Mouse (Mus musculus) CH12.LX (cell line): ENCODE measurements around the gene Aifm3. TPM values are rescaled to one million over a fixed set of nuclear protein-coding genes. Genes with fewer than 3 reads are reported as not detected.
"Not testable (repeated sequence)": the region's sequence is repeated elsewhere in the genome, so short reads cannot be mapped to it uniquely, and the experiment has no call there.

Experiments used
- DNase-seq: peaks from one replicate; pipeline ENCODE4 v3.0.0-alpha.2; 2013; ENCODE audit errors: extremely low read depth
- H3K27ac ChIP-seq: 2 replicates; pipeline ENCODE4 v1.5.1; 2012; ENCODE audit warnings: low read depth, mild to moderate bottlenecking, control low read depth, moderate library complexity; ENCODE audit not compliant: insufficient read depth
- H3K27me3 ChIP-seq: replicated peaks from 2 replicates; pipeline ENCODE3; 2012; ENCODE audit warnings: inconsistent platforms
- H3K36me3 ChIP-seq, 2 experiments: replicated peaks in 1 of 2; 2 replicates each; pipeline versions ENCODE3 to v1.6.1; 2012; ENCODE audit warnings: inconsistent platforms in 1 of 2, low read length in 1 of 2, mild to moderate bottlenecking in 1 of 2, mixed read lengths in 1 of 2, moderate library complexity in 1 of 2; ENCODE audit not compliant: control insufficient read depth in 1 of 2, insufficient read depth in 1 of 2
- H3K4me1 ChIP-seq, 2 experiments: 2 replicates each; pipeline ENCODE4 v1.6.1; 2012; ENCODE audit warnings: inconsistent platforms in 1 of 2, moderate library complexity in 1 of 2; ENCODE audit not compliant: insufficient read depth in 2 of 2, control insufficient read depth in 1 of 2
- H3K4me2 ChIP-seq: 2 replicates; pipeline ENCODE4 v1.6.1; 2012; ENCODE audit warnings: low read depth, mild to moderate bottlenecking, control low read depth; ENCODE audit not compliant: poor library complexity, insufficient read depth, severe bottlenecking
- H3K4me3 ChIP-seq, 3 experiments: fragments of 150-350 bp in 1 of 3; sonication (generic) in 1 of 3; replicated peaks in 1 of 3; 2 replicates each; pipeline versions ENCODE3 to v1.5.1; 2011 to 2012; ENCODE audit warnings: low read depth in 2 of 3, low read length in 2 of 3, mild to moderate bottlenecking in 2 of 3, moderate library complexity in 2 of 3, control low read depth in 1 of 3, improper control_type of control experiment in 1 of 3, inconsistent platforms in 1 of 3, mixed read lengths in 1 of 3; ENCODE audit not compliant: poor library complexity in 1 of 3
- H3K79me2 ChIP-seq: replicated peaks from 2 replicates; pipeline ENCODE4 v1.6.1; 2012; ENCODE audit warnings: mild to moderate bottlenecking, moderate library complexity; ENCODE audit not compliant: control insufficient read depth, poor library complexity, insufficient read depth, severe bottlenecking; ENCODE audit errors: extremely low read depth
- H3K9ac ChIP-seq: 2 replicates; pipeline ENCODE4 v1.6.1; 2012; ENCODE audit warnings: low read depth, mild to moderate bottlenecking, control low read depth, moderate library complexity; ENCODE audit not compliant: insufficient read depth
- H3K9me3 ChIP-seq: replicated peaks from 2 replicates; pipeline ENCODE3; 2012; ENCODE audit warnings: low read length, inconsistent platforms, mixed read lengths
- BHLHE40 ChIP-seq: IDR thresholded peaks from 2 replicates; pipeline ENCODE4 v1.6.1; 2011; ENCODE audit warnings: mild to moderate bottlenecking, low read depth, low read length, improper control_type of control experiment
- CHD1 ChIP-seq: IDR thresholded peaks from 2 replicates; pipeline ENCODE4 v1.6.1; 2012; ENCODE audit warnings: low read depth, low read length, improper control_type of control experiment, inconsistent platforms
- CHD2 ChIP-seq: IDR thresholded peaks from 2 replicates; pipeline ENCODE4 v1.6.1; 2011; ENCODE audit warnings: low read length, improper control_type of control experiment
- CTCF ChIP-seq, 2 experiments: IDR thresholded peaks in 1 of 2; conservative IDR thresholded peaks in 1 of 2; 2 replicates each; pipeline ENCODE4 v1.5.1; 2011 to 2012; ENCODE audit warnings: low read depth in 2 of 2, low read length in 2 of 2, improper control_type of control experiment in 1 of 2, inconsistent platforms in 1 of 2, mild to moderate bottlenecking in 1 of 2, moderate library complexity in 1 of 2
- E2F4 ChIP-seq: IDR thresholded peaks from 2 replicates; pipeline ENCODE4 v1.6.1; 2011; ENCODE audit warnings: low read depth, low read length, improper control_type of control experiment; ENCODE audit not compliant: insufficient replicate concordance
- ELF1 ChIP-seq: IDR thresholded peaks from 2 replicates; pipeline ENCODE4 v1.6.1; 2014; ENCODE audit warnings: low read depth, mild to moderate bottlenecking, inconsistent platforms, low read length, improper control_type of control experiment
- EP300 ChIP-seq: IDR thresholded peaks from 2 replicates; pipeline ENCODE4 v1.6.1; 2011; ENCODE audit warnings: low read length, improper control_type of control experiment
- ETS1 ChIP-seq: conservative IDR thresholded peaks from 2 replicates; pipeline ENCODE4 v1.6.1; 2012; ENCODE audit warnings: low read depth, mild to moderate bottlenecking, inconsistent platforms, low read length, improper control_type of control experiment, moderate library complexity
- GABPA ChIP-seq: IDR thresholded peaks from 2 replicates; pipeline ENCODE4 v1.6.1; 2012; ENCODE audit warnings: low read depth, low read length, improper control_type of control experiment, inconsistent platforms; ENCODE audit not compliant: insufficient replicate concordance
- HCFC1 ChIP-seq: IDR thresholded peaks from 2 replicates; pipeline ENCODE4 v1.6.1; 2012; ENCODE audit warnings: low read depth, mild to moderate bottlenecking, inconsistent platforms, low read length, improper control_type of control experiment
- IRF4 ChIP-seq: IDR thresholded peaks from 2 replicates; pipeline ENCODE4 v1.6.1; 2014; ENCODE audit warnings: low read depth, mild to moderate bottlenecking, inconsistent platforms, low read length, improper control_type of control experiment
- JUN ChIP-seq: IDR thresholded peaks from 2 replicates; pipeline ENCODE4 v1.6.1; 2011; ENCODE audit warnings: low read depth, mild to moderate bottlenecking, low read length, improper control_type of control experiment, moderate library complexity; ENCODE audit not compliant: insufficient read depth
- JUND ChIP-seq: conservative IDR thresholded peaks from 2 replicates; pipeline ENCODE4 v1.6.1; 2011; ENCODE audit warnings: low read depth, low read length, improper control_type of control experiment
- MAFK ChIP-seq: IDR thresholded peaks from 2 replicates; pipeline ENCODE4 v1.6.1; 2011; ENCODE audit warnings: low read length, improper control_type of control experiment; ENCODE audit not compliant: insufficient replicate concordance
- MAX ChIP-seq: IDR thresholded peaks from 2 replicates; pipeline ENCODE4 v1.6.1; 2011; ENCODE audit warnings: low read length, improper control_type of control experiment
- MAZ ChIP-seq: IDR thresholded peaks from 2 replicates; pipeline ENCODE4 v1.6.1; 2012; ENCODE audit warnings: low read depth, mild to moderate bottlenecking, inconsistent platforms, low read length, improper control_type of control experiment, moderate library complexity
- MXI1 ChIP-seq: IDR thresholded peaks from 2 replicates; pipeline ENCODE4 v1.6.1; 2011; ENCODE audit warnings: mild to moderate bottlenecking, low read depth, low read length, improper control_type of control experiment
- MYC ChIP-seq: IDR thresholded peaks from 2 replicates; pipeline ENCODE4 v1.6.1; 2011; ENCODE audit warnings: low read depth, mild to moderate bottlenecking, improper control_type of control experiment, low read length
- NRF1 ChIP-seq: IDR thresholded peaks from 2 replicates; pipeline ENCODE4 v1.6.1; 2014; ENCODE audit warnings: low read depth, mild to moderate bottlenecking, inconsistent platforms, low read length, improper control_type of control experiment, moderate library complexity
- PAX5 ChIP-seq: IDR thresholded peaks from 2 replicates; pipeline ENCODE4 v1.6.1; 2012; ENCODE audit warnings: low read length, inconsistent platforms, mixed read lengths
- POLR2A ChIP-seq: IDR thresholded peaks from 2 replicates; pipeline ENCODE4 v1.6.1; 2011; ENCODE audit warnings: low read depth, mild to moderate bottlenecking, improper control_type of control experiment, low read length
- POLR2AphosphoS2 ChIP-seq: IDR thresholded peaks from 2 replicates; pipeline ENCODE4 v1.6.1; 2011; ENCODE audit warnings: low read depth, low read length, improper control_type of control experiment
- RAD21 ChIP-seq: IDR thresholded peaks from 2 replicates; pipeline ENCODE4 v1.6.1; 2011; ENCODE audit warnings: low read depth, mild to moderate bottlenecking, low read length, improper control_type of control experiment, moderate library complexity
- RCOR1 ChIP-seq: conservative IDR thresholded peaks from 2 replicates; pipeline ENCODE4 v1.6.1; 2012; ENCODE audit warnings: low read depth, mild to moderate bottlenecking, inconsistent platforms, low read length, improper control_type of control experiment
- SMC3 ChIP-seq: IDR thresholded peaks from 2 replicates; pipeline ENCODE4 v1.6.1; 2011; ENCODE audit warnings: low read depth, low read length, improper control_type of control experiment
- TBP ChIP-seq: conservative IDR thresholded peaks from 2 replicates; pipeline ENCODE4 v1.6.1; 2011; ENCODE audit warnings: low read depth, low read length, improper control_type of control experiment
- UBTF ChIP-seq: IDR thresholded peaks from 2 replicates; pipeline ENCODE4 v1.6.1; 2012; ENCODE audit warnings: low read depth, mild to moderate bottlenecking, inconsistent platforms, low read length, improper control_type of control experiment, moderate library complexity
- USF1 ChIP-seq: IDR thresholded peaks from 2 replicates; pipeline ENCODE4 v1.6.1; 2014; ENCODE audit warnings: low read depth, mild to moderate bottlenecking, inconsistent platforms, low read length, improper control_type of control experiment
- USF2 ChIP-seq: conservative IDR thresholded peaks from 2 replicates; pipeline ENCODE4 v1.6.1; 2011; ENCODE audit warnings: low read depth, low read length, improper control_type of control experiment
- ZC3H11A ChIP-seq: IDR thresholded peaks from 2 replicates; pipeline ENCODE4 v1.6.1; 2012; ENCODE audit warnings: low read depth, mild to moderate bottlenecking, inconsistent platforms, low read length, improper control_type of control experiment
- ZKSCAN1 ChIP-seq: IDR thresholded peaks from 2 replicates; pipeline ENCODE4 v1.6.1; 2012; ENCODE audit warnings: low read depth, inconsistent platforms, low read length, improper control_type of control experiment, borderline replicate concordance
- ZNF384 ChIP-seq: IDR thresholded peaks from 2 replicates; pipeline ENCODE4 v1.6.1; 2012; ENCODE audit warnings: low read depth, low read length, improper control_type of control experiment, inconsistent platforms
- dilution Hi-C: fragments of 300-500 bp; cut with MboI; formaldehyde crosslinking; loops from 2 replicates; pipeline ENCODE4 v1.14.3; 2020; ENCODE audit warnings: low sequenced_read_pairs; ENCODE audit not compliant: extremely low pct_unique_long_range_greater_than_20kb, extremely low pct_ligation_motif_present
- in situ Hi-C: fragments of 300-500 bp; cut with MboI; formaldehyde crosslinking; loops from 3 replicates; pipeline ENCODE4 v1.14.3; 2019; ENCODE audit warnings: low sequenced_read_pairs, low pct_ligation_motif_present, low pct_unique_long_range_greater_than_20kb, mixed read lengths
- polyA plus RNA-seq: library from polyadenylated mRNA; unstranded; fragments of >175 nt; gene quantifications from 2 replicates; pipeline ENCODE4 v1.2.1, GENCODE M21; 2012; ENCODE audit warnings: low read depth; ENCODE audit not compliant: insufficient read length
- total RNA-seq, 2 experiments: library from RNA; depleted of rRNA; stranded (reverse); fragments of 300-350 nt in 1 of 2; fragments of >200 nt in 1 of 2; gene quantifications; 2 replicates each; pipeline ENCODE4 v1.2.3; 2012 to 2014

Gene Aifm3
- total and polyA plus RNA-seq, 3 experiments: not detected

- peak; percentile 67 for TF ChIP-seq TBP
- Histone ChIP-seq H3K4me2 (peak overlapping the region; percentile 62), H3K27me3 (peaks cover 35% of the 10 kb centered on the region), H3K9ac (peak overlapping the region; percentile 74), H3K36me3 (peaks cover 21 to 29% of the 10 kb centered on the region in 2 experiments), H3K4me1 (peaks cover 7 to 31% of the 10 kb centered on the region in 2 experiments), H3K4me3 (peak overlapping the region; percentile 63 to 100 (median 81))
- dilution Hi-C loops, H3K79me2 ChIP-seq, H3K9me3 ChIP-seq, H3K27ac ChIP-seq, in situ Hi-C loops: not testable (repeated sequence)
- peak; percentile 55 for DNase-seq
Observed at GRCm38 (mm10) chr16:17508031-17508430, 18.6 kb downstream of the Aifm3 start.

DNA sequence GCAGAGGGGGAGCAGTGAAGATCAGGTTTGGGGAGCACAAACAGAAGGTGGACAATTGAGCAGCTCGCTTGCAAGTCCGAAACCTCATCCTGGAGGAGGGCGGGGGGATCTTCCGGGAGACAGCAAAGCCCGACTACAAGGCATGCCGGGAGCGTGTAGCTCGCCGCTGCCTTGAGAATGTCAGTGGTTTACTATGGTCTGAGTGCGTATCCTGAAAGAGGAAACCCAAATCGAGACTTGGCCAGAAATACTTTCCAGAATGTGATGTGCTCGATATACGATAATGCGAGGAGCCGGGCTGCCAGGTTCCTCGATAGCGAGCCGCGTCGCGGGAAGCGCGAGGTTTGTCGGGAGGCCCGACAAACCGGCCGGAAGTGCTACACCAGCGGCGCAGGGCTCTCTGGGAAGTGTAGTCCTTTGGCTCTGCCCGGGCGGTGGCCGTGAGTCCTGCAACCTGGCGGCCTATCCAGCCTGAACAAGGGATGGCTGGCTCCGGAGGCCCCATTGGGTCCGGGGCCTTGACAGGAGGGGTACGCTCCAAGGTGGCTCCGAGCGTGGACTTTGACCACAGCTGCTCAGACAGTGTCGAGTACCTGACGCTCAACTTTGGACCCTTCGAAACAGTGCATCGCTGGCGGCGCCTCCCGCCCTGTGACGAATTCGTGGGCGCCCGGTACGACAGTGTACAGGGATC, 19.3 kb downstream of the Aifm3 start, which contains the start of gene Lztr1:
Gene Lztr1 (plus strand): TSS at position 143 of the 694 bp plus-strand sequence.
- H3K4me2 ChIP-seq: peak within 1 kb of the TSS; percentile 67
- DNase-seq: peak; percentile 91
- peak within 1 kb of the TSS; percentile 74 for H3K9ac ChIP-seq
- in situ Hi-C loops: no loop called here
- H3K4me3 ChIP-seq: peak within 1 kb of the TSS; percentile 63 to 100 (median 81)
- peak within 1 kb of the TSS; percentile 68 for H3K27ac ChIP-seq
- no peaks in the 10 kb centered on the region for H3K9me3 ChIP-seq
- peaks cover 7 to 29% of the 10 kb centered on the region in 2 experiments for H3K4me1 ChIP-seq
- H3K79me2 ChIP-seq: peaks cover 5% of the 10 kb centered on the region; the same call in 1 of the 2 replicates
- H3K36me3 ChIP-seq: peaks cover 28 to 35% of the 10 kb centered on the region in 2 experiments
- dilution Hi-C loops: no loop called here
- H3K27me3 ChIP-seq: peaks cover 28% of the 10 kb centered on the region
- peak; percentile 83; the same call in 1 of the 2 replicates for TF ChIP-seq MXI1
- TF ChIP-seq USF2: no peak
- peak; percentile 3; the same call in 1 of the 2 replicates for TF ChIP-seq IRF4
- TF ChIP-seq MAX: peak; percentile 83
- peak; percentile 68; the same call in 1 of the 2 replicates for TF ChIP-seq GABPA
- no peak for TF ChIP-seq RCOR1
- no peak for TF ChIP-seq BHLHE40
- TF ChIP-seq POLR2AphosphoS2: peak; percentile 93
- peak; percentile 88 for TF ChIP-seq MYC
- no peak for TF ChIP-seq ZC3H11A
- no peak for TF ChIP-seq JUND
- TF ChIP-seq UBTF: 0 out of 2 replicates have a peak, but pooled peaks have one; percentile 27
- TF ChIP-seq MAZ: peak; percentile 100
- peak; percentile 97 for TF ChIP-seq POLR2A
- TF ChIP-seq EP300: no peak
- TF ChIP-seq ELF1: peak; percentile 88
- TF ChIP-seq MAFK: no peak
- peak; percentile 95 for TF ChIP-seq HCFC1
- TF ChIP-seq ZKSCAN1: no peak
- no peak for TF ChIP-seq E2F4
- TF ChIP-seq ZNF384: no peak
- peak in 1 of 2 experiments; percentile 2; a peak in 1 of 4 replicates for TF ChIP-seq CTCF (conservative IDR thresholded peaks at IDR 0.05 in 1 of 2, IDR thresholded peaks at IDR 0.05 in 1 of 2; ENCODE audit: low read depth in 2 of 2, low read length in 2 of 2)
- no peak for TF ChIP-seq USF1
- no peak for TF ChIP-seq ETS1
- no peak for TF ChIP-seq PAX5
- peak; percentile 15; the same call in 1 of the 2 replicates for TF ChIP-seq NRF1
- peak; percentile 88 for TF ChIP-seq CHD2
- TF ChIP-seq RAD21: no peak
- TF ChIP-seq SMC3: no peak
- no peak for TF ChIP-seq CHD1
- TF ChIP-seq JUN: no peak
